Mouse (Mus musculus) kidney, adult 11 months (tissue): ENCODE results near the gene Skida1.
"Not testable (repeated sequence)": the region's sequence is repeated elsewhere in the genome, so short reads cannot be mapped to it uniquely, and the experiment has no call there.

ENCODE experiments used
- DNase-seq: peaks from one replicate; pipeline ENCODE4 v3.0.0; 2022

The Skida1 gene

DNA sequence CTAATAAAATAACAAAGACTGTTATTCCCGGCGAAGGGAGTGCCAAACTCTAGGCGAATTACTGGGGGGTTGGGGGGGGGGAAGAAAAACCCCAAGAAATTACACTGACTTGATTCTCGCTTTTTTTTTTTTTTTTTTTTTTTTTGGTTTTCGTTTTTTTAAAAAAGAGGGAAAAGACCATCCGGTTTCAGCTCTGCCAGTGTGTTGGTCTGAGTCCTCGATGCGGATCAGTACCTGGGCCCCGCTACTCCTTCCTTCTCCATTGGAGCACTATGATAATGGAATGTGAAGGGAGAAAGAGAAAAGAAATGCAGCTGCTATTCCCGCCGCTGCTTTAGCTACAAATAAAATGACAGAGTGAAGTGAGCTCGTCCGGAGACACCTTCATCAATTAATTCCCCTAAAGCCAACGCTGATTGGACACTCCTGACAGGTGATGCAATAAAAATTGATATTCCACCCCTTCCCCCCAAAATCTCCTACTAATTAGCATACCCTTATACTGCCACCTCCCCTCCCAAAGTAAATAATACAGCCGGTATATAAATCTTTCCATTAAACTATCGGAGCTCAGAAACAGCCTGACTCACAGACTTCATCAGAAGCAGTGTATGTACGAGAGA, at the start of gene Skida1:
Skida1 (minus strand) TSS at position 599 of the 623 bp plus-strand sequence.
- DNase-seq, result no peak

DNA sequence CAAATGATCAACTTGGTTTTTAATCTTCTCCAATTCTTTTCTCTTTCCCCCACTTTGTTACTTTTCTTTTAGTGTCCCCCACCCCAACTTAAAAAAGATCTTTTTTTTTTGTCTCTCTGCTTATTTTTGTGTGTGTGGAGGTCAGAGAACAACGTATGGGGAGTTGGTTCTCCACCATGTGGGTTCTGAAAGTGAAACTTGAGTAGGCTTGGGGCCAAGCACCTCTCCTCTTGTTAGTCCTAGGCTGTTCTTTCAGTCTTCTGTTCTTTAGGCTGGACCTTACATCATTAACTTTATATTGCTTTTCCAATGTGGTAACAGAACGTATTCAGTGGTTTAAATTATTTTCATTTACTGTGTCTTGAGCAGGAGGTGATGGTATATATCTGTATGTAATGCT, 47.0 kb upstream of the Skida1 start:
- DNase-seq, result no peak

DNA sequence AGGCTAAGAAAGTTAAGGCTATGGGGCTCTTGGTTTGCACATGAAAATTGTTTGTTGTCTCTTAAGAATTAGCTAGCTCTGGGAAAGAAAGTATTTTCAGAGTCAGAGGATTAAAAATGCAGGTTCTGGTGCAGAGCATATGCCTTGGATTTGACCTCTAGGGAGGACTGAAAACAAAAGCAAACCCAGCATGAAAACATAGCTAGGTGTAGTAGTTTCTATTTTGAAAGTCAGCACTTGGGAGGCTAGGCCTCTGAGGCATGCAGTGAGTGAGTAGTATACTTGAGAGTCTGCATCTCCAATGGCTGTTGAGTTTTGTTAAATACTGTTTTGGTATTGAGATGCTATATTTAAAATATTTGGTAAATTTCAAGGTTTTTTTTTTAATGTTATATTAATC, 45.5 kb upstream of the Skida1 start:
- DNase-seq, result no peak

DNA sequence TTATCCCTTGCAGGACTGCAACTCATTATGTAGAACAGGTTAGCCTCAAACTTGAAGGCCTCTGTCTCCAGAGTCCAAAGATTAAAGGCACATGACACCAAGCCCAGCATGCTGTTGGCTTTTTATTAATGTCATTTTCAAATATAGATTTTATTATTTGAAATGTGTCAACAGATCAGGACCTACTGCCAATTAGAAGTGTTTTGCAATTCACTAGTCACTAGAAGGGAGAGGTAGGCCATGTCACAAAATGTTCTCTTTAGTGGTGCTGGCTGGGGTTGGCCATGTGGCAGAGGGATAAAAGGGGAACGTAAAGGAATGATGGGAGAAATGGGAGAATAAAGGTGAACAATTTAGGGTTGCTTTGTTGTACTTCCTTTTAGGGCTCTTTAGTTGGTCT, 45.0 kb upstream of the Skida1 start:
- no peak for DNase-seq

DNA sequence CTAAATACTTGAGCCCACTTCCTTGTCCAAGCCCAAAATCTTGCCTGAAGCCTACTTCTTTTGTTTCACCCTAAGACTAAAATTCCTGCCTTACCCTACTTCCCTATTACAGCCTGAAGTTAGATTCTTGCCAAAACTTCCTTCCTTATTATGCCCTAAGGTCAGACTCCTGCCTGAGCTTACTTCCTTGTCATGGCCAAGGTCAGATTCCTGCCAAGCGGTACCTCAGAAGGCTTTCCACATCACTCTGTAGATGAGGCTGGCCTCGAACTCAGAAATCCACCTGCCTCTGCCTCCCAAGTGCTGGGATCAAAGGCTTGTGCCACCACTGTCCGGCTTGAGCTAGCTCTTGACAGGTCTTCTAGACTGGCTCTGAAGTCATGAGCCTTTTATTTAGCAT, 38.8 kb upstream of the Skida1 start:
- not testable (repeated sequence) for DNase-seq

DNA sequence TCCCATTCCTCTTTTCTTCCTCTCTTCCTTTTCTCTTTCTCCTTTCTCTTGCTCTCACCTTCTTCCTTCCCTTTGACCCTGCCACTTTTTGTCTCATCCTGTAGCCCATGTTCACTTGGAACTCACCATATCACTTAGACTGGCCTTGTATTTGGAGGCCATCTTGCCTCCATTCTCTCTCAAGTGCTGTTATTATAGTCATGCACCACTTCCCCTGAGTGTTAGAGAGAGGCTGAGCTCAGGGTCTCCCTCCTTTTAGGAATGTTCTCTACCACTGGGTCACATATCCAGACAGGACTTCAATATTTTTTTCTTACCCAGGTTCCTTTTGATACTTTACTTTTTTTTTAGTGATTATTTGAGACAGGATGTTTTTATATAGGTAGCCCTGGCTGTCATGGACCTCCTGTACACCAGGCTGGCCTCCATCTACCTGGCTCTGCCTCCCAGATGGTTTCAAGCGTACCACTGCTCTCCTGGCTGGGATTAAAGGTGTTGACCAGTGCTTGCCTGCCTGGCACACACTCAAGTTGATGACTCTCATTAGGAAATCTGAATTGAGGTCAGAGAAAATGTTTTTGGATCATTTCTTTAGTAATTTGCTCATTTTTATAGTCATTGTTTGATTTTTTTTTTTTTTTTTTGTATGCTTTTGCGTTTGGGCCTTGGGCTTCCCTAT, 31.5 kb upstream of the Skida1 start:
- DNase-seq, result no peak

DNA sequence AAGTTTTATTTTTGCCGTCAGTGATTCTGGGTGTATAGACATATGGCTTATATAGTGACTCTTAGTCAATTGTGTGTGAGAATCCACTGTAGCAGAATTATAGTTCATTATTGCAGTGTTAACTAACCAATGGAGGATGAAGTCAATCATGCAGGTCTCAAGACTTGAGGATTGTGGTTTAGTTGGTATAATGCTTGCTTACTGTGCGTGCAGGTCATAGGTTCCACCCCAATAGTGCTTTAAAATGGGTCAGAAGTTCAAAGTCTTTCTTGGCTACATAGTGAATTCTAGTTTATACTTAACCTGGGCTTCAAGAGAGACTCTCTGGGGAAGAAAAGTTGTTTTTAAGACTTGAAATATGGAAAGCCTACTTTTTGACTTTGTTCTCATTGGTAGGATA, 23.1 kb upstream of the Skida1 start:
- DNase-seq, result peak; percentile 36

DNA sequence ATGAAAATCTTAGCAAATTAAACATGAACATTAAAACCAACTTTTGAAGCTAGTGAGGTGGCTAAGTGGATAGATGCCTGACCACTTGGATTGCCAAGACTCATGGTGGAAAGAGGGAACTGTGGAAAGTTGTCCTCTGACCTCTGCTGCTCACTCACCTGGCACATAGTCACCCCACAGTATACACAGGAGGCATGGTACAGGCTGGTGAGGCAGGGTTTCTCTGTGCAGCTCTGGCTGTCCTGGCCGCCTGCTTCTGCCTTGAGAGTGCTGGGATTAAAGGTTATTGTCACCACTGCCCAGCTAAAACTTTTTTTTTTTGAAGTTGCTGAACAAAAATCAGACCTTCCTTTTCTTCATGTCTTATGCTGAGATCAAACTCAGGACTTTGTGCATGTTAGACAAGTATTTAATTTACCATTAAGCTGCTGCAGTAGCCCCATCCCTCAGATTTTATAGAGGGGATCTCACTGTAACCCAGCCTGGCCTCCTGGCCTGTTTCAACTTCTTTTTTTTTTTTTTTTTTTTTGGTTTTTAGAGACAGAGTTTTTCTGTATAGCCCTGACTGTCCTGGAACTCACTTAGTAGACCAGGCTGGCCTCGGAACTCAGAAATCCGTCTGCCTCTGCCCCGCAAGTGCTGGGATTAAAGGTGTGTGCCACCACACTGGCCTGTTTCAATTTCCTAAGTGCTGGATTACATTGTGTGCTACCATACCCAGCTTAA, 19.4 kb upstream of the Skida1 start:
- DNase-seq, result peak; percentile 81

DNA sequence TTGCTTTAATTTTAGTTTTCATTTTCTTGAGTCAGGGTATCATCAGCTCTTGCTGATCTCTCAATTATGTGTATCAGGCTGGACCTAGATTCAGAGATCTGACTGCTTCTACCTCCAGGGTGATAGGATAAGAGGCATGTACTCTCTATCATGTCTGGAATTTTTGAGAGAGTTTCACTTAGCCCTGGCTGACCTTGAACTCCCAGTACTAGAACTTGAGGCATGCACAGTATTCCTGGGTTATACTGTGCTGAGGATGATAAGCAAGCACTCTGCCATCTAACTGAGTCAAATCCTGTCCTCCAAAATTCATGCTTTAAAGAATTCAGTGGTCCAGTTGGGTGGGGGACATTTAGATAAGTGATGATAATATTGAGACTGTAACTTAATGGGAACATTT, 17.6 kb upstream of the Skida1 start:
- no peak for DNase-seq

DNA sequence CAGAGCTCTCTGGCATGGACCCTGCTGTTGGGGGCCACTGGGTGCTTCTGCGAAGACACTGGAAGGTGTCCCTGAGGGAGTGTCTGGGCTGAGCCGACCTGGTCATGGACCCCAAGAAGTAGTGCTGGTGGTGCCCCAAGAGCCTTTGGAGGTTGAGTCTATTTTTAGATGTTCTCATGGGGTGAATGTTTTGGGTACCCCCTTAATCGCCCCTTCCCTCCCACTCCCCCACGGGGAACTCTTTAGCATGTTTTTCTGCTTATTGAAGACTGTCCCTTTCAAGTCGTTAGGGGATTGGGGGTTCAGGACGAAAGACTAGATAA, 16.8 kb upstream of the Skida1 start:
- no peak for DNase-seq

DNA sequence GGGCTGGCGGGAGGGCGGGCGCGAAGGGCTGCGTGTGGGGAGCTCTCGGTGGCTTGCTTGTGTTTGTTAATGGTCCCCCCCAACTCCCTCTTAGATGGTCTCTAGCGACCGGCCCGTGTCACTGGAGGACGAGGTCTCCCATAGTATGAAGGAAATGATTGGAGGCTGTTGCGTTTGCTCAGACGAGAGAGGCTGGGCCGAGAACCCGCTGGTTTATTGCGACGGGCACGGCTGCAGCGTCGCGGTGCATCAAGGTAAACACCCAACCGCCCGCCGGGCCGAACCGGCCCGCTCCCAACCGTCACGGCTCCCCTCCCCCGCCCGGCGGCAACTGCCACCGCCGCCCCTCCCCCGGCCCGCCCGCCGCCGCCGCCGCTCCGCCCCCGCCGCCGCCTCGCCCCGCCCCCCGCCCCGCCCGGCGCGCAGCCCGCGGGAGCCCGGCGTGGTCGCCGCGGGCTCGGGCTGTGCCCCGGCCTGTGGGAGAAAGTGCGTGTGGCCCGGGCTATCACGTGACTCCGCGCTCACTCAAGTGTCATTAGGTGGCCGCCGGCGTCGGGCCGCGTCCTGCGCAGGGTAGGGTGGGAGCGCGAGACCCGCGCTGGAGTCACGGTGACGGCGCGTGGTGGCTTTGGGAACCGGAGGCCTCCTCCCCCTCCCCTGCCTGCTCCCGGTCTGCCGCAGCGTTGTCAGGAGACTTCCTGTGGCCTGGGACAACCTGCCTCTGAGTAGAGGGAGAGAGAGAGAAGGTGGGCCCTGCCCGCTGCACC, 16.3 kb upstream of the Skida1 start:
- peak; percentile 79 for DNase-seq

DNA sequence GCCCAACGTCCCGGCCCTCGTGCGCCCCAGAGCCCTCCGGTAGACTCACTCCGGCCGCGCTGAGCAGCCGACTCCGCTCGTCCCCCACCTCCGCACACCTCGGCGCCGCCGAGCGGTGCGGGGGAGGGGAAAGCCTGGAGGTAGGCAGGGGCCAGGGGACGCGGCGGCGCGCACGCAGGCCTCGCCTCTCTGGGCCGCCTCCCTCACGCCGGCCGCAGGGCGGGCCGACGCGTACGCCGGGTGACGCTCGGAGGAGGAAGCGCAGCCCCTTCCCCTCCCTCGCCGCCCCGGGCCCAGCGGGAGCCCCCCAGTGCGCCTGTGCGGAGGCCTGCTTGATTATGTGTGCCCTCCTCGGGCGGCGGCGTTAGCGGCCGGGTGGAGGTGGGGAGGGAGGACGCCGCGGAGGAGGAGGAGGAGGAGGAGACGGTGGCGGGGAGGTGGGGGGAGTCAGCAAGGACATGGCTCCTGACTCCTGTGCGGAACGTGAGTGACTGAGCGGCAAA, 15.6 kb upstream of the Skida1 start:
- peak; percentile 93 for DNase-seq

DNA sequence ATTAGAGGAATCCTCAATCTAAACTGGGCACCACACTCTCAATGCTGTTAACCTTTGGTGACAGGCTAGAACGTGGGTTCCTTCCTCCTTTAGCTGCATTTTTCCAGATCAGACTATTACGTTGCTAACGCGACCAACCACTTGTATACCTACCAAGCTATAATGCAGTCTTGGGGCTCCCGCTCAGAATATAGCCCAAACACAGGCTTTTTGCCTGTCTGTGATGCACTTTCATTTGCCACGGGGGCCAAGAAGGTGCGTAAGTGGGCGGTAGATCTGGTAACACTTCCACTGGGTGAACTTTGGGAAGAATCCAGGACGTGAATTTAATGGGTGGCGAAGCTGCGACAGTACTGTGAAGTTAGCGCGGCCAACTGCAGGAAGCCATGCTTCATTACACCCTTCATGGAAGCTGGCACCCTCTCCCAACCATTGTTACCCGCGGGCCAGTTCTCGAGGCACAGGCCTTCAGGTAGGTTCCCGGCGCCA, 15.0 kb upstream of the Skida1 start:
- peak; percentile 81 for DNase-seq

DNA sequence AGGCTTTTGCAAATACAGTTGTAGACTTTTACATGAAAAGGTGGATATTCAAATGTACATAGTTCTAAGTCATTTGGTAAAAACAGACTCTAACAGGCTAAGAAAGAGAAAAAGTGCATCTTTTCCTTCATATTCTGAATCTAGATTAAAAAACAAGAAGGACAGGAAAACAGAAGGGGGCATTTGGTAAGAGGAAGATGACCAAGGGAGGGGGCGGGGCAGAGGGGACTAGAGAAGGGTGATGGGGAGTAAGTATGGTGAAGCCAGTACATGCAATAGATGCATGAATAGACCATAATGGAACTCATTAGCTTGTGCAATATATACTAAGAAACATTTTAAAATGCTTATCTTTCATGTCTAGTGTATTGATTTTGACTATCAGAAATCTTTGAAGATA, 11.5 kb upstream of the Skida1 start:
- no peak for DNase-seq

DNA sequence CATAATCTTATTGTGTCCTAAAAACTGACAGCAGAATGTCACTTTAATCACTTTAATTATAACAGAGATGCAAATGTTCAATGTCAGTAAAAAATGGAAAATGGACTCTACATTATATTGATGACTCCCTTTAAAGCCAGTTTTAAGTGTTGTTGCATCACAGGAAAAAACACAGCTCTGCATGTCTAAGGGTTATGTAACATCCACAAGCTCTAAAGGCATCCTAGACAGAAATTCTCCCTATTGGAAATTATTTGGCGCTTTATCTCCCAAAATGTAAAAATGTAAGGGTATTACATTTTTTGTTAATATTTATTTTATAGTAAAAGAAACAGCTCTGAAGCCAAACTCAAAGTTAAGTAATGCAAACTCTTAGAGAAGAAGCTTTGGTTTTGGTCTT, 11.0 kb upstream of the Skida1 start:
- no peak for DNase-seq

DNA sequence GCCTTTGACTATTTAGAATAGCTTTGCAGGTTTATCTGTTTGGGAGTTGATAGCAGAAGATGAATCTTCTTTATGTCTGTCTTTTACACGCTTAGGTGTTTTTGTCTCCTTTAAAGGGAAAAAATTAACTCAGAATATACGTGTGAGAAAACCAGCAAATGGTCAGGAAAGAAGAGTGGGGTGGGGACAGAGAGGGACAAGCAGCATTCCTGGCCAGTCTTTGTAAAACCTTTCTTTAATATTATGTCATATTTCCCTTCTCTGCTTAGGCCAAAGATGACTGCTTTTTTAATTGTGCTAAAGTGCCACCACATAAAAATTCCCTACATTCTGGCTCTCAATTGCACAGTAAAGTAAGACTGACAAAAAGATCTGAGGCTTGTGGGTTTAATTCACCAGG, 10.2 kb upstream of the Skida1 start:
- DNase-seq, result no peak

DNA sequence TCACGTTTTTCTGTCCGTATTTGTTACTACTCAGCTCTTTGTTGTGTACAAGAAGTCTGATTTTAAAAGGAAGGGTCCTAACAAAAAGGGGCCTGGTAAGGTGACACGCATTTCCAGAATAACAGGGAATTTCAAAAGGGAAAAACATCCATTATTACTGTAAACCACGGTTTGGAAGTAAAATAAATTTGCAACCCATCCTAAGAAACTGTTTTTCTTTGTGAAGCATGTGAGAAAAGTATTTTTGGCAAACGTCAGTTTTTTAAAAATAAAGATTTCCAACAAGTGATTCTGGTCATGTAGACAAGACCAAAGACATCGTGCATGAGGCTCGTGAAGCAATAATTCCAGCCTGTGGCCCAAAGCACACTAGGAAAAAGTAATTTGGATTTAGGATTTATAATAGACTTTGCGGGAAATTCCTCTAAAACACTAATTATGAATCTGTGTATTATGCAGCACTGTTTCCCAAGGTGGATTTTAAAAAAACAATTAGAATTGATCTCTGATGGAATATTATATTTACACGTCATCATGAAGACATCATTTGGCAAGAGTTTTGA, 9.4 kb upstream of the Skida1 start:
- no peak for DNase-seq

DNA sequence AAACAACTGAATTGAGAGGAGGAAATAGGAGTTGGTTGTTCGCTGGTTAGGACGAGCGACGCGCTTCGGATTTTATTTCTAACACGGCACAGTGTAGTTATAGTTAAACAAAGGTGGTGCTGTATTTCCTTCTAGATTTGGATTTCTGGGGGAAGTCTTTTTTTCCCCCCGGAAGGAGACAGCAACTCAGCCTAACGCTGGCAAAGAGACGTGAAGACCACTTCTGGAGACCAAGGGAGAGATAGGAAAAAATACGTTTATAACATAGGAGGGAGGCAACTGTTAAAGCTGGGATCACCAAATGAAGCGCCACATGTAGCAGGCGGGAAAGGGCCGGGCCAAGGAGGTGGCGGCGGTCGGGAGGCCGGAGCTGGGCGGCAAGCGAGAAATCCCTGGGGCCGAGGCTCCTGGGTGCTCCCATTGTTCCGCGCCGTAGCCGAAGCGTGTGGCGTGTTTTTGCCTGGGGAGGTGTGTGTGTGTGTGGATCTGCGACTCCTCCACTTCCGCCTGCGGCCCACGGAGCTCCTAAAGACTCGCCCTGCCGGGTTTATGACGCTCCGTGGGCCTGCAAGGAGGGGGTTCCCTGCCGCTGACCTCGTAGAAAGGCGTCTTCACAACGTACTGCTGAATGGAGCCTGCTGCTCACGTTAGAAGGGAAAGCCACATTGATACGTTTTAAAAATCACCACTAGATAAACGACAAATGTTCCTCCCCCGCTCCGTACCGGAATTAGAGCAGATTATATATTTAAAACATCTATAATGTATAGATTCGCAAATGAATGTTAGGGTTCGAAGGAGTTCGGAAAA, 8.7 kb upstream of the Skida1 start:
- peak; percentile 61 for DNase-seq

DNA sequence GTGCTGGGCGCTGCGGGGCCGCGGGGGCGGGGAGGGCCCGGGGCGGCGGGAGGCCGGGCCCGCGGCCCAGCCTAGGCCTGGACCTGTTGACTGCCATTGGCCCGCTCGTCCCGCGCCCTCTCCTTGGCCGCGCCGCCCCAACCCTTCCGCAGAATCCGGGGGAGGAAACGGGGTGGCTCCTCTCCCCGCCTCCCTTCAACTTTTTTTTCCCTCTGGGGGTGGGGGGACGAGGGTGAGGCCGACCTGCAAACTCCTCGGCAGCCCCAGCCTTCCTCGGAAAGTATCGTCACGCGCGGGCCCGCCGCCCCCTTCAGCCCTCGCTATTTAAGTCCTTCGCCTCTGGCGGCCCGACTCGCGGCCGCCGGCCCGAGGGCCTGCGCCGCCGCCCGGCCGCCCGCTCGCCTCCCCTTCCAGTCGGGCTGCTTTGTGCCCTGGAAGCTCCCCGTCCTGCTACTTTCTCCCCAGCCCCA, 8.0 kb upstream of the Skida1 start:
- peak; percentile 98 for DNase-seq

DNA sequence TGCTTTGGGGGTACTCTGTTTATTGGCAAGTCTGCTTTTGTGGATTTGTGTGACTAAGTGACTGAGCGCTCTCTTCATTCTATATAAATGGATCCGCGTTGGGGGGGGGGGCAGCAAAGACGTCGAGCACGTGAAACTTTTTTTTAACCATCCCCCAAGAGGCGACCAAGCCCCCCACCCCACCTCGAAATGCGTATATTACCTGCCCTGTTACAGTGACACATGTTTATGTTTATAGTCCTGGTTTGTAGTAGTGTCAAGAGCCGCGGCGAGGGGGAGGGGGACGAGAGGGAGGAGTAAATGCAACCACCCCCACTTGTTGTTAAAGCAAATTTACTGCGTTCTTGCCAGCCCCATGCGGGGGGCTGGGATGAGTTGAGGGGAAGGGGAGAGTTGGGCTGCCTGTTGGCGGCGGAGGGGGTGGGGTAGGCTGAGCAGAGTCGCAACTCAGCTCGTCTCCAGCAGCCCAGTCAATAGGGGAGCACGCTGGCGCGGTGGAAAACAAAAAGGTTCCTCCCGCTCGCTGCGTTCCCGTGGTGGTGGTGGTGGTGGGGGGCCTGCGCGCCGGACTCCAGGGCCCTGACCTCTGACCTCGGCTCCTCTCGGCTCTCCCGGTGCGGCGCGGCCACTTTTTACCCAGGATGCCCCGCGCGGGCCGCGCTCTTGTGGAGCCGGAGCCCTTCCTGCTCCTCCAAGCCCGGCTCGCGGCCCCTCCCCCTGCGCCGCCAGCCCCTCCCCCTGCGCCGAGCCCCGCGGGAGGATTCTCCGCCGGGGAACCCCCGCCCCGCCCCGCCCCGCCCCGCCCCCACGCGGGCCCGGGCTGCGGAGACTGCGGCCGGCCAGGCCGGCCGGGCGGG, 7.3 kb upstream of the Skida1 start:
- DNase-seq, result peak; percentile 96
